Comparison of ENCODE assay signal across 21 mouse cellular contexts in genomic region chr17:65675985-65676384, GRCm38 (mm10). TPM values are rescaled to one million over a fixed set of nuclear protein-coding genes. Genes with fewer than 3 reads are reported as not detected.
"Had no signal": no experiment of that assay in that cellular context is flagged by ENCODE, and none has a peak within 500 bp of the region (broad histone marks: within the 10 kb centered on the region; RNA-seq: fewer than 3 reads in every experiment).

No protein-coding gene starts in this region.

- H3K9ac ChIP-seq: lung, embryonic 14.5 days; midbrain, embryonic 12.5 days; neural tube, embryonic 12.5 days; stomach, embryonic 15.5 days had no signal

- H3K9me3 ChIP-seq: midbrain, embryonic 10.5 days; midbrain, embryonic 12.5 days; neural tube, embryonic 12.5 days; stomach, embryonic 15.5 days had no signal

- H3K4me3 ChIP-seq: midbrain, embryonic 10.5 days; midbrain, embryonic 12.5 days; myocyte; neural tube, embryonic 12.5 days; stomach, embryonic 15.5 days had no signal

- H3K27ac ChIP-seq: midbrain, embryonic 10.5 days; midbrain, embryonic 12.5 days; neural tube, embryonic 12.5 days; stomach, embryonic 15.5 days; stomach, postnatal 0 days had no signal

- H3K36me3 ChIP-seq: neural tube, embryonic 12.5 days; stomach, embryonic 15.5 days had no signal

- H3K4me1 ChIP-seq: midbrain, embryonic 10.5 days; neural tube, embryonic 12.5 days; stomach, embryonic 15.5 days had no signal

- H3K27me3 ChIP-seq: midbrain, embryonic 12.5 days; neural tube, embryonic 12.5 days; stomach, embryonic 15.5 days had no signal

- H3K4me2 ChIP-seq: lung, embryonic 14.5 days; midbrain, embryonic 12.5 days; neural tube, embryonic 12.5 days; stomach, embryonic 15.5 days had no signal

- ATAC-seq: midbrain, embryonic 16.5 days had no signal

- DNase-seq: lung, adult 18-20 months; lung, embryonic 14.5 days; lung, postnatal 10 days; lung, postnatal 4 days; midbrain, embryonic 14.5 days; right cerebral cortex, postnatal 14 days; thymus, adult 2 months; thymus, postnatal 25 days; thymus, postnatal 4 days had no signal

RNA-seq across cellular contexts. Expression of gene Txndc2, which starts 34.0 kb away (rescaled TPM):
- total RNA-seq: megakaryocyte, adult 5-6 weeks; megakaryocyte-erythroid progenitor cell, adult 5-6 weeks had no signal
- polyA plus RNA-seq: liver, embryonic 16.5 days; lung, embryonic 16.5 days; midbrain, embryonic 10.5 days; midbrain, embryonic 16.5 days; spleen, adult 2 months; stomach, embryonic 15.5 days; stomach, postnatal 0 days; thymus, adult 2 months had no signal
